Mouse (Mus musculus): ENCODE measurements at regions not wholly inside any gene's neighbourhood (a gene's known extent, or its start where the extent isn't known, plus 50 kb on each side); places are given as distances from the start of the nearest gene placed in this dataset.

DNA sequence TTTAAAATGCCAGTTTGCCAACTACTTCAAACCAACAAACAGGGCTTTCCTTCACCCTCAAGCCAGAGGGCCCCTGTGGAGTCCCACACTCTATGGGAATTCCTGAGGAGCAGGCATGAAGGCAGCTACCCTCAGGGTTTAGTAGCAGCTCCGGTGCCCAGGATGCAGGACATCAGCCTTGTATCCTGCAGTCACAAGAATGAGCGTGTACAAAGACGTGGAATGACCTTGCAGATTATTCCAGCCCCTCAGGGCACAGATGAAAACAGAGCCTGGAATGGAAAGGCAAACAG, 143.2 kb upstream of the Car8 start:
- TF ChIP-seq CTCF (IDR thresholded peaks at IDR 0.05; ENCODE audit: low read depth, low read length) (no peak), POLR2A (IDR thresholded peaks at IDR 0.05; ENCODE audit: borderline replicate concordance, low read depth, low read length) (no peak)

Measured in bone marrow macrophage, adult 2 months (primary cell).